Mouse (Mus musculus): Measurements from ENCODE around the gene Olfr1424.
"Not testable (repeated sequence)": the region's sequence is repeated elsewhere in the genome, so short reads cannot be mapped to it uniquely, and the experiment has no call there.

Gene Olfr1424

DNA sequence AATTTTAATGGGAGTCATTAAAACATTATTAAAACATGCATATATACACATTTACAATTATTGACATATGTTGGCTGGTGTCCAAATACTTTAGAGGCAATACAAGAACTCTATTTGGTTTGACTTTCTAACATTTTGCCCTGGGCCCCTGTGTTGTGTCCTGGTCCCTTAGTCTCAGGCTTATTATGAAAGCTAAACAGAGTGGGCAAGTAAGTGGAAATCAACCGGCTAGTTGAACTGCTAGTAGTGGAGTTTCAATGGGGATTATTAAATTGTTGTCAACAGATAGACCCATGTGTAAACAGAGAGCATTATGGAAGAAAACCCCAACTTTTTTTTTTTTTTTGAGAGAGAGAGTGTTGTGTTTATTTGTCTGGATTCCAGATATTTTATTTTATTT lies at the start of gene Olfr1424:
Olfr1424 (minus strand) TSS at position 101 of the 400 bp plus-strand sequence.
- in situ Hi-C loops (cut with MboI): not testable (repeated sequence)

DNA sequence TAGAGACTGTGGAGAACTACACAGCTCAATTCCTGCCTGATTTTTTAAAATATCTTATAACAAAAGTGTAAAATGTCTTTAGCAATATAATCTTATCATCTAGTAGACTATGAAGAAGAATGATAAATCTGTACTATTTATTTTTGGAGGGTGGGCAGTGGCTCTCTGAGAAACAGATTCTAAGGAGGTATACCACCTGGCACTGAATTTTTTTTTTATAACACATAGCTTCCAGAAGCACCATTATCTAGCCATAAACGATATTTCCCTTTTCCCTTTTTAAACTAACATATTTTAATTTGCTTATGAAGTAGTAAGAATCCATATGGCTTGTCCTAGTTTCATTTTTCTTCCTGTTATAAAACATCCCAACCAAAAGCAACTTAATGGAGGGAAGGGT lies 42.1 kb upstream of the Olfr1424 start:
- in situ Hi-C loops (cut with MboI): no loop called here

DNA sequence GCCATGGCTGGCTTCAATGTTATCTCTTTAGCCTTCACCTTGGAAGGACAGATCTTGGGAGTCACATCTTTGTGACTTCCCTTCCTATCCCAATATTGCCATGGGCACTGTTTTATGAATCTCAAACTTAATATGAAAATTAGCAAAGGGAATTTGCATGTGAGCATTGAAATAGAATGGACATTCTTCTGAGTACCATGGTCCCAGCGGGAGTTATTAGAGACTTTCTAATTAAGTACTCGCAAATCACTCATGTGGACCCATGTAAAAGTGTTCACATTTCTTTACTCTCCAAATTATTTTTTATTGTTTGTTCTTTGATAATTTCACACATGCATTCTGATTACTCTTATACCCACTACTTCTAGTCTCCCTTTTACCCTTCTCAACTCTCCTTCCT lies 40.8 kb upstream of the Olfr1424 start, which contains the start of gene Olfr1427:
Olfr1427 (minus strand) TSS at position 101 of the 400 bp plus-strand sequence.
- in situ Hi-C loops (cut with MboI): no loop called here

DNA sequence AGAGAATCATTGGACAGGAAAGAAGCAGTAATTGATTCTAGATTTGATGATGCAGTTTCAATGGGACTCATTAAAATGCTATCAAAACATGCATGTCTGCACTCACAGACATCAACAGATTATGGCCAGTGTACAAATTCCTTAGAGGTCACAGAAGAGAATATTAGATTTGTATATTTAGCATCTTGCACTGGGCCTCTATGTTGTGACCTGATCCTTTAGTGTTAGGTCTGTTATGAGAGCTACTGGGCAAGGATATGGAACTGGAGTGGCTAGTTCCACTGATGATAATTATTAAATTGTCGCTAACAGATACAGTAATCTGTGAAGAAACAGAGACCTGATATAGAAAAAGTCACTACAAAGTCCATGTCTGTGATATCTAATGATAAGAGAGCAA lies 29.4 kb upstream of the Olfr1424 start, which contains the start of gene Olfr1426:
Olfr1426 (minus strand) TSS at position 101 of the 400 bp plus-strand sequence.
- in situ Hi-C loops (cut with MboI): no loop called here

DNA sequence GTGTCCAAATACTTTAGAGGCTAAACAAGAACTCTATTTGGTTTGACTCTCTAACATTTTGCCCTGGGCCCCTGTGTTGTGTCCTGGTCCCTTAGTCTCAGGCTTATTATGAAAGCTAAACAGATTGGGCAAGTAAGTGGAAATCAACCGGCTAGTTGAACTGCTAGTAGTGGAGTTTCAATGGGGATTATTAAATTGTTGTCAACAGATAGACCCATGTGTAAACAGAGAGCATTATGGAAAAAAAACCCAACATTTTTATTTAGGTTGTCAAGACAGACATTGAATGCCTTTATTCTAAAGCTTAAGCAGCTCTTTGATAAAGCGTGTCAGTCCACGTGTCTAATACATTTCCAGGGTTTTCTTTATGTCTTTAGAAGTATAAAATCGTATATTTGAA lies 15.1 kb upstream of the Olfr1424 start, which contains the start of gene Olfr1425:
Olfr1425 (minus strand) TSS at position 101 of the 400 bp plus-strand sequence.
- in situ Hi-C loops (cut with MboI): not testable (repeated sequence)

DNA sequence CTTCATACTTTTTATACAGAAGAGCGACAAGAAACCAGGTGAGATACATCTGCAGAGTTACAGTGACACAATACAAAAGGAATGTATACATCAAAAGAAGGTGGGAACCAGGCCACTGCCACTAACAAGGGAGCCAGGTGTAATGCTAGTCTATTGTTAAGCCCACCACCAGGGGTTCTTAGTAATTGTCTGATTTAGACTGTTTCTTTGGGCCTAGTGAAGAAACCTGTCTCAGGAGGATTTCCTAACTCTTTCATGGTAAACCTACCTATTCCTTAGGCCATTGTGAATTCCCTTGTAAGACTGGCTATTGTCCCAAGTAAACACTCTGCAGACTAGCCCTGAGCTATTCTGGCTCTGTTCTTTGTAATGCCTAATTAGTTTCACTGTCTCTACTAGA lies 7.1 kb upstream of the Olfr1424 start:
- in situ Hi-C loops (cut with MboI): not testable (repeated sequence)

DNA sequence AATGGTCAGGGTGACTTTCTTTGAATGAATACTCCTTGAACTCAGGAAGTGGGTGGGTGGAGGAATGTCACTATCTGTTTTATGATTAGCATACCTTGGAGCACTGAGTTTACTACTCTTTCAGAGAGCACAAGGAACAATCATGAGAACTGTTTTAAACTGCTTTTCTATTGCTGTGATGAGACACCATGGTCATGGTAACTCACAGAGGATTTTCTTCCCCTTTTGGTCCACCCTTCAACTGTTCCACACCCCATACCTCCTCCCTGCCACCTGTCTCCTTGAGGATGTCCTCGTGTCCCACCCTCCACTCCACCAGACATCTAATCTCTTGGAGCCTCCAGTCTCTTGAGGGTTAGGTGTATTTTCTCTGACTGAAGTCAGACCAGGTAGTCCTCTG lies 5.3 kb upstream of the Olfr1424 start:
- in situ Hi-C loops (cut with MboI): not testable (repeated sequence)

DNA sequence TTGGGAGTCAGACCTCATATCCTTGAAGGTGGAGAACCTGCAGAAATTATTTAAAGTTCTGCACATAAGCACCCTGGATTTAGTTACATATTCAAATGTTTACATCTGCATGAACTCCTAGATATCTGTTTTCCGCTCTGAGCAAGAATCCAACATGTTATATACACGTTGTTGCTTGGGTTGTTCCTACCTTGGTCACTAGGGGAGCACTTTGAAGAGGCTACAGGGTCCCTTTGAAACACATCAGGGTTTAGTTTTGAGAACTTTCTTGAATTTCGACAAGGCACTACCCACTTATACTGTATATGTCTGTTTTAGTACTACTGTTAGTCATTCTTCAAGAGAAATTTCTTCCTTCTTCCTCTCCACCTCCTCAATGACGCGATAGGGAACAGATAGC lies 19.3 kb downstream of the Olfr1424 start:
- in situ Hi-C loops (cut with MboI): no loop called here

DNA sequence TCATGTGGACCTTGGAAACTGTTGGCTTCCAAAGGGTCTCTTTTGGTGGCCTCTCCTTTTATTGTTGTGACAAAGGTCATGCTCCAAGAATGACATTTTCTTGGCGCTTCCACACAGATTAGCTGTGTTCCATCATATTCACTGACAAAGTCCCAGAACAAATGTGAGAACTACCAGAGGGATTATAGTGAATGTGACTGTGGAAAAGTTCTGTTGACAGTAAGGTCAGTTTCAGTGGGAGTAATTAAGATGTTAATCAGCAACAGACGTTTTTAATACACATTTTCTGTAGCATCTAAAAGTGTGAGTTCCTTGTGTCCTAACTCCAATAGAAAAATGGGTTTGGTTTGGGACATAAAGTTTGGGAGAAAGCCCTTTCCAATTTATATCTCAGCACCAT lies 21.3 kb downstream of the Olfr1424 start, which contains the start of gene Olfr1423:
Olfr1423 (minus strand) TSS at position 101 of the 400 bp plus-strand sequence.
- in situ Hi-C loops (cut with MboI): no loop called here

DNA sequence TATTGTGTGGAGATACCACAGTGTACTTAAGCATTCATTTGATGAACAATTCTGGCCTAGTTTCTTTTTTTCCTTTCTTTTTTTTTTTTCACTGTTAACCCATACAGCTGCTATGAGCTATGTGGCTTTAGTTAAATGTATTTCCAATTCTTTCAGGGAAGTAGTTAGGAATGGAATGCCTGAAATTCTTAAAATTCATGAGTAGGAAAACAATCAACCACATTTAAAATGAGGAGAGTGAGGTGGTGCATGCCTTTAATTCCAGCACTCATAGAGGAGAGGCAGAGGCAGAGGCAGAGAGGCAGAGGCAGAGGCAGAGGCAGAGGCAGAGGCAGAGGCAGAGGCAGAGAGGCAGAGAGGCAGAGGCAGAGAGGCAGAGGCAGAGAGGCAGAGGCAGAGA lies 24.8 kb downstream of the Olfr1424 start:
- in situ Hi-C loops (cut with MboI): no loop called here

DNA sequence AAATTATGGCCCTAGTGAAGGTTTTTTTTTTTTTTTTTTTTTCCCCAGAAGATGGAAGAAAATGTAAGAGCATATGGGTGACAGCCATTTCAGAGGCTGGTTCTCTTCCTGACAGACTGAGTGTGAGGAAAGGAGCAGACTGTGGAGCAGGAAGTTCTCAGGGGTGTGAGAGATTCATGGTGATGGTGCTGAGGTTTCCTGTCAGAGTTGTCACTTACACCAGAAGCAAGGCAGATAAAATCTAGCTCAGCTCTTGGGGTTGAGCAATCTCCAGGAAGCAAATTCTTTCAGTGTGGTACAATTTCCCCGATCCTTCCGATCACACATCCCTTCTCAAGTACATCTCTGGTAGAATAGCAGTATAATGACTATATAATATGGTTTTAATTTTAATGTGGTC lies 35.9 kb downstream of the Olfr1424 start:
- in situ Hi-C loops (cut with MboI): no loop called here

DNA sequence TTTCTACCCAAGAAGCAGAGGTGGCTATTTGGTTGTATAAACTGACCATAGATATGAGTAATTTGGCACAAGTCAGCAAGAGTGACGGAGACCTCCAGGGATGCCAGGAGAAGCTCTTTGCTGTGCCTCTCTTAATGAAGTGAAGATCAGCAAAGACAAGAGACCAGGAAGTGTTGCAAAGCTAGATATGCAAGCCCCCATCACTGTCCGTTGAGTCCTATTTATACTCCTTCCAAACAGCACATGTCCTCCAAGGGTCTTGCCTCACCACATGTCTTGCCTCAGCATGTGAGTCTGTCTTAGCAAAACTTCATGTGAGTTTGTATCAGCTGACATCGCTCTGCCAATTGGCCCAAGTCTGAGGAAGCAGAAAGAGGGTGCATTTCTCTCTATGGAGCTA lies 37.1 kb downstream of the Olfr1424 start:
- in situ Hi-C loops (cut with MboI): no loop called here

DNA sequence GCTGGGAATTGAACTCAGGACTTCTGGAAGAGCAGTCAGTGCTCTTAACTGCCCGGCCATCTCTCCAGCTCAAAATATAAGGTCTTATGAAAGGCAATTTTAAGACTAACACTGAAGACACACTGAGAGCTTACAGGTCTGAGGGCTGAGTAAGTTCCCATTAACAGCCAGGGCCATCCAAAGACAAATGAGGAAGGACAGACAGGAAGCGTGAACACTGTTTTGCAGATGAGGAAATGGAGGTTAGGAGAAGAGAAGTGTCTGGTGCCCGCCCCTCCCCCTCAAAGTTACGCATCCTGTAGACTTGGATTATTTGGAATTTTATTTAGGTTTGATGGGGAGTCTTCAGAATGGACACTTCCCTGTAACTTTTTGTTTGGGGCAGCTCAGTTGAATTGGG lies 38.3 kb downstream of the Olfr1424 start:
- in situ Hi-C loops (cut with MboI): loop anchor here (25.0 kb wide), 1 partner anchor 413 kb away; the partner anchor contains the start of gene Pfpl

DNA sequence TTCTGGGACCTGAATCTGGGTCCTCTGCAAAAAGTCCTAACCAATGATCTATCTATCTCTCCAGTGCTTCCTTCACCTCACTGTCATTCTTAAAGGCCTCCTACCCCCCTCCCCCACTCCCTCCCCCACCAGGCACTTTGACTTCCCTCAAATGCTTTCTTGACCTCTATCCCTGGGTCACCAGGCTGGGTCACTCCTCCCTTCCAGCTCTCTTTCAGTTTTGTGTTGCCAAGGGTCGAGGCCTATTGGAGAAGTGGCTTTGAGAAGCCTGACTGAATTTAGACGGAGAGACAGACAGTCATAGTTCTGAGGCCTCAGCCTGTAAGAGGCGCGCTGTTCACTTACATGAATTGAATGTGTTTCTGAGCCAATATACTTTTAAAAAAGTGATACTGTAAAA lies 46.3 kb downstream of the Olfr1424 start:
- in situ Hi-C loops (cut with MboI): loop anchor here (25.0 kb wide), 1 partner anchor 421 kb away; the partner anchor contains the start of gene Pfpl

DNA sequence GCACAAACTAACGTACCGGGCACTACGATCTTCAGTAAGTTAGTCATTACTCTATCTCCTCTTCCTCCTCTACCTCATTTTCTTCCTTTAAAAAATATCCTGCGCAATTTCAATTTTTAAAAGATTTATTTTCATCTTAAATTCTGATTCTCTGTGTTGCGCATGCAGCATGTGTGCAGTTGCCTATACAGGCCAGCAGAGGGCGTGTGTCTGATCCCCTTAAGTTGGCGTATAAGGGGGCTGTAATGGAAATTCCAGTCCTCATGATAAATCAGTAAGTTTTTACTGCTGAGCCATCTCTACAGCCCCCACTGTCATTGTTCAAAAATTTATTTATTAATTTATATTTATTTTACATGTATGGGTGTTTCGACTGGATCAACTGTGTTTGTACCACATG lies 46.8 kb downstream of the Olfr1424 start:
- in situ Hi-C loops (cut with MboI): loop anchor here (25.0 kb wide), 1 partner anchor 422 kb away; the partner anchor contains the start of gene Pfpl

DNA sequence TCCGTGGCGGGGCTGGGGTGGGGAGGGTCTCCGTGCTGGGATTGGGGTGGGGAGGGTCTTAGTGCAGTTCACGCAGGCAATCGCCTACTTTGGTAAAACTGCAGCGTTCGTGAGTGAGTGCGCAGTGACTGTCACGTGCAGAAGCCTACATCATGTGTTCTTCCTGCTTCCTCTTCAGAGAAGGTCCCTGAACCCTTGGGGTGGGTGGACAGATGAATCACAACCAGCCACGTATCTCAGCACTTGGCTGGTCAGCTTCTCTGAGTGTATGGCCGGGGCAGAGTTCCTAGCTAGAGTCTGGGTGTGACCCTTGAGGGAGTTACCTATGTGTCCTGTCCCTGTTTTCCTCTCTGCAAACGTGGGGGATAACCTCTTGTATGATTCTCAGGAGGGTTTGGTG lies 49.3 kb downstream of the Olfr1424 start:
- in situ Hi-C loops (cut with MboI): loop anchor here (25.0 kb wide), 1 partner anchor 424 kb away; the partner anchor contains the start of gene Pfpl

DNA sequence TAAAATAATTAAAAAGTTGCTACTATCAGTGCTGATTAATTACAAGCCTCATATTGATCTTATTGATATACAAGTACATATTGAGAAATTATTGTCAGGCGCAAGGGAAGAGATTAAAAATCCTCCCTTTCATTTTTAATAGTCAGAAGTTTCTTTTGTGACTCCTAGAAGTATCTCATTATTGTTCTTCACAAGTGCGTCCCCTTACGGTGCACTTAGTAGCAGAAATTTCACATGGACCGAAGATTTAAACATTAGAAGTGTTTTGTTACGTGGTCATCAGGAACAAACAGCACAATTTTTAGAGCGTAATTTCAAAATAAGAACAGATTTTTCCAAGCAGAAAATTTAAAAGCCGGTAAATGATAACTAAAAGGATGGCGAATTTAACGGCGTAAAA lies 49.9 kb downstream of the Olfr1424 start:
- in situ Hi-C loops (cut with MboI): loop anchor here (25.0 kb wide), 1 partner anchor 425 kb away; the partner anchor contains the start of gene Pfpl

DNA sequence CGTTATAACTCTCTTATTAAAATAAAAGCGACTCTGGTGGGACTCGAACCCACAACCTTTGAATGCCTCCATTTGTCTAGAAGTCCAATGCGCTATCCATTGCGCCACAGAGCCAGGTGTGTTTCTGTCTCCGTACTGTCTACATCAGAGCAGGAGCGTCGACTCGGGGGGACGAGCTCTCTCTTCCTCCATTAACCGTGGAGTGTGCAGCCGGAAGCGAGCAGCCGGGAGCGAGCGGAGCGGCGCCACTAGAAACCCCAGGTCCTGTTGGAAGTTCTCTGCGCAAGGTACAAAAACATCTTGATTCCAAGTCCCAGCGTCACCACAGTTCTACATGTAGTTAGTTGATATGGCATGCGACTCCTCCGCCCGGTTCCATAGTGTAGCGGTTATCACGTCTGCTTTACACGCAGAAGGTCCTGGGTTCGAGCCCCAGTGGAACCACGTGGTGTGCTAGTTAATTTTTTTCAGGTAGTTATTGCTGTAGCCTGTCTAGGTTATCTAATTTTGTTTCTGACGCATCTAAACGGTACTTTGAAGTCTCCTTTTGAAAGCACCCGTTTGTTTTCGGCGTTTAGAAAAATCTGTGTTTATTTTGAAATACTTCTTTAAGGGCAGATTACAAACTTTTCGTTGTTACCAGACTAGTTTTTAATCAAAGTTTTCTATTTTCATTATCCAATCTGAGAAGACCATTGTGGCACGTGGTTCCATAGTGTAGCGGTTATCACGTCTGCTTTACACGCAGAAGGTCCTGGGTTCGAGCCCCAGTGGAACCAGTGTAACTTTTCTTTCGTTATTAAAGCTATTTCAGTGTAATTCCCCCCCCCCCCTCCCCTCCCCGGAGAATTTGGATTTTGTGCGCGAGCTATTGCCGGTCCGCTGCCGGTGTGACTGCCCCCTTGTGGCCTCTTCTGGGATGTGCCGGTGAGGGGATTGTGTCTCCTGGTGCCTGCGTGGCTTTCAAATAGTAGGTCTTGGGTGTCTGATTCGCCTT lies 50.6 kb downstream of the Olfr1424 start:
- in situ Hi-C loops (cut with MboI): loop anchor here (25.0 kb wide), 1 partner anchor 425 kb away; the partner anchor contains the start of gene Pfpl

DNA sequence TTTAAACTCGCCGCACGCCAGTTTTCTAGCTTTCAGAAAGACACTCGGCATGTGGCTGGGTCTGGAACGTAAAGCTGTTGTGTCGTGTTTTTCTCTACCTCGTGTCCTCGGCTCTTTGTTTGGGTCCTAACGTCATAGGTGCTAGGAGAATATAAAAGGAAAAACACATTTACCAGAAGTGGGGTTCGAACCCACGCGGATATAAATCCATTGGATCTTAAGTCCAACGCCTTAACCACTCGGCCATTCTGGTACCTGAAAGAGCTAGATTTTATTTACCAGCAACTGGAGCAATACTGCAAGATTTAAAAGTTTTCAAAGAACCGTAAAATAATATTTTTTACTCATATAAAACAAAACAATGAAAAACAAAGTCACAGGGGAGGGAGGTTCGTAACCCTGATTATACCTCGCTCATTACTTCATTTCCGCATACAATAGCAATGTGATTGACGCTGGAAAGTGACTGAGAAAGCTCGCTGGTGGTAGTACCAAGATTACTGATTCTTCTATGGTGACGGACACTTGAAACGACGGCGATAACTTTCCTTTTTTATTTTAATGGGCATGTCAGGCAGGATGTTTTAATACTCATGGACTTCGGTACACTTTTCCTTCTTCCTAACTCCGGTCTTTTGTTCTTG lies 51.4 kb downstream of the Olfr1424 start:
- in situ Hi-C loops (cut with MboI): loop anchor here (25.0 kb wide), 1 partner anchor 426 kb away; the partner anchor contains the start of gene Pfpl

DNA sequence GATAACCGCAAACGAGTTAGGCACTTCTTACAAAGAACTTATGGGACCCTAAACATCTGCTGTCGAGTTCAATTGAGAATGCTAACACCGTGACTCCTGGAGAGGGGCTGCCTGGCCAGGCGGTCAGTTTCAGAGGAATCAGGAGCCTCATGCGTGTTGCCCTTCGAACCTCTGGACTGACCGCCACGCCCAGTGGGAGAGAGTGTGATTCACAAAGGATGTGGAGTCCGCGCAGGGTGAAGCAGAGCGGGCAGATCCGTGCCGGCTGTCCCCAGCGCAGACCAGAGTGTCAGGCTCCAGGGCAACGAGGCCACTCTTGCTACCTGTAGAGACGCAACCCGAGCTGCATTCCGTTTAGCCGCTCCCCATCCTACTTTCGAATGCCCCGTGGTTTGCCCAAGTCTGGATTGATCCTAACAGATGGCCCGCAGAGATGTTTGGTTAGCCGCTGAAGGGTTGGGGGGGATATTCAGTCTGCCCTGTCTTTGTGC lies 52.2 kb downstream of the Olfr1424 start:
- in situ Hi-C loops (cut with MboI): loop anchor here (25.0 kb wide), 1 partner anchor 427 kb away; the partner anchor contains the start of gene Pfpl

DNA sequence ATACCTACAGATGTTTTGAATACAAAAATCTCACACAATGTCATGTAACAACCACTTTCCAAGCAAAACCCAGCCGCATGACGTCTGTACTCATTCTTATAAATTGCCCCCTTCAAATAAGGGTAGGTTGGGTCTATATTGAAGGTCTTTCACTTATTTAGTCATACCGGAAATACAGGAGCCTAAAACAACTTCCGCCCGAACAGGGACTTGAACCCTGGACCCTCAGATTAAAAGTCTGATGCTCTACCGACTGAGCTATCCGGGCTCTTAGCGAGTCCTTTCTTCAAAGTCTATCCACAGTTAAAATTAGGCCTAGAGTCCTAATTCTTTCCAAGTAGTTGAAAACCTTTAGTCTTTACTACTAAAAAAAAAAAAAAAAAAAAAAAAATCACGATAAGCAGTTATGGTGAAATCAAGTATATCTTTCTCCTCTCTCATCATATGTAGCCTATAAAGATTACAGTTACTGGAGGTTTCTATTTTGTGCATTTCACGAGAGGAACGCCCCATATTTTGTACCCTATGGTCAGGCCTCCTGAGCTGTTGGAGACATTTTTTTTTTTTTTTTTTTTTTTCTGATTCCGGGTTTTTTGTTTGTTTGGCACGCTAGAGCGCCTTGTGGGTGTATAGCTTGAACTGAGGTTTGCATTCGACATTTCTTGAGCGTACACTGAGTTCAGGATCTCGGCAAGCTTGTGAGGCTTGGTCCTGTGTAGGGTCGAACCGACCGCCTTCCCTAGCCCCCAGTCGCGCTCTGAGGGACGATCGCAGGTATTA lies 52.8 kb downstream of the Olfr1424 start:
- in situ Hi-C loops (cut with MboI): loop anchor here (25.0 kb wide), 1 partner anchor 428 kb away; the partner anchor contains the start of gene Pfpl
